Mouse (Mus musculus) B cell, adult (primary cell): ENCODE data around the gene Vil1. TPM values are rescaled to one million over a fixed set of nuclear protein-coding genes. Genes with fewer than 3 reads are reported as not detected.

Experiments used
- total RNA-seq: library from RNA; stranded (reverse); gene quantifications from 4 replicates; pipeline ENCODE4 v1.2.4, GENCODE M21; 2023; ENCODE audit not compliant: inconsistent age

The Vil1 gene
- total RNA-seq, result 0.32 to 0.54 TPM in 2 of 4 replicates, not detected in the others

GRCm38 (mm10) chr1:74408589-74409504 lies at the start of gene Vil1:
Vil1 (plus strand) TSS chr1:74409376.

DNA sequence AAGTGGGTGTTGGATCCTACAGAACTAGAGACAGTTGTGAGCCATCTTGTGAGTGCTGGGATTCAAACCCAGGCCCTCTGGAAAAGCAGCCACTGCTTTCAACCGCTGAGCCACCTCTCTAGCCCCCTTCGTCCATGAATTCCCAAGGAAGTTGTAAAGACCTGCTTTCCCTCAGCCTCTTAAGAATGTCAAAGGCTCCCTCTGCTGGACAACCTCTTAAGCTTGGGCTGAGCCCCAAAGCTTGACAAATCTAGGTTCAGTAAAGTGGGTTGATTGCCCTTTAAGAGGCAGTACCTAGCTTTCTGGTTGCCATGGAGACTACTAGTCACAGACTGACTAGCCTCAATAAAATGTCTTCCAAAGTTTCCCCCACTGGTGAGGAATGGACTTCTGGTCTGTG lies 47.4 kb upstream of the Vil1 start, which contains the start of gene Catip:
Gene Catip, plus strand, starts transcription at position 297 of the 400 bp plus-strand sequence.

GRCm38 (mm10) chr1:74374980-74375379 lies 34.2 kb upstream of the Vil1 start, which contains the start of gene Slc11a1:
Slc11a1 (plus strand) TSS chr1:74375195.

DNA sequence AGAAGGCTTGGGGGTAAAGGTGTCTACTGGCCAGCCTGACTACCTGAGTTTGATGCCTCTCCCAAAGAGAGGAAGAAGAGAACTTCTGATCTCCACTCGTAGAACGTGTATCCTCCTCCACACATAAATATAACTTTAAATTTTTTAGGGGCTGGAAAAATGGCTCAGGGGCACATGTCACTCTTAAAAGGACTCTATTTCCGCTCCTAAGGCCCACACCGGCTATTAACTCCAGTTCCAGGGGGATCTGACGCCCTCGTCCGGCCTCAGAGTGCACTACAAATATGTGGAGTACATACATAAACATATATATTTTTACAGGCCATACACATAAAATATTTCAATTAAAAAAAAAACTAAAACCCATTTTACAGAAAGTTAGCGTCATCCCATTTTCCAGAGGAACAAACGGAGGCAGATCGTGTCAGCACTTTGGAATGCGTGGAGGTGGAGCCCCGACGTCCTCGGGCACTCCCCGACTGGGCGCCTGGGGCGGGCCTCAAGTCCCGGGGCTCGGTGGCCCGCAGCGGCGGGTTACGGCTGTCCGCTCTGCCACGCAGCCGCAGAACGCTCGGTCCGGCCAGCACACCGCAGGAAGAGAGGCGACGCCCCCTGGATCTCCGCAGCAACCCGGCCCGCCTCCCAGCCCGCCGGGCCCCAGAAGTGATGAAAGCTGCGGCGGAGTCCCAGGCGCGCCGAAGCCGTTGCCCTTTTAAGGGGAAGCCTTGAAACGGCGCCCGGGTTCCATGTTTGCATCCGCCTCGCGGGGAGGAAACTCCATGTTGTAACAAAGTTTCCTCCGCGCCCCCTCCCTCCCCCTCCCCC lies 18.0 kb upstream of the Vil1 start, which contains the start of gene Ctdsp1:
Gene Ctdsp1, plus strand, starts transcription at position 586 of the 825 bp plus-strand sequence.

Other genes with a start within 250 kb of the Vil1 start
- not detected in 4 replicates for gene Cxcr1, start 214.7 kb upstream of the Vil1 start, total RNA-seq
- gene Arpc2, start 173.3 kb upstream of the Vil1 start, total RNA-seq, result 412 to 422 TPM (median 418 TPM) in 4 replicates
- 1.2 to 2.0 TPM (median 1.5 TPM) in 4 replicates for gene Gpbar1, start 130.8 kb upstream of the Vil1 start, total RNA-seq
- 110 to 122 TPM (median 111 TPM) in 4 replicates for gene Aamp, start 124.6 kb upstream of the Vil1 start, total RNA-seq
- 17.8 to 25.0 TPM (median 21.2 TPM) in 4 replicates for gene Pnkd, start 124.4 kb upstream of the Vil1 start, total RNA-seq
- 3.2 to 4.3 TPM (median 3.7 TPM) in 4 replicates for gene Tmbim1, start 103.8 kb upstream of the Vil1 start, total RNA-seq
- gene Catip, start 47.3 kb upstream of the Vil1 start, total RNA-seq, result not detected in 4 replicates
- 4.9 to 8.1 TPM (median 5.6 TPM) in 4 replicates for gene Slc11a1, start 34.2 kb upstream of the Vil1 start, total RNA-seq
- 105 to 110 TPM (median 108 TPM) in 4 replicates for gene Ctdsp1, start 17.9 kb upstream of the Vil1 start, total RNA-seq
- 27.1 to 30.2 TPM (median 28.5 TPM) in 4 replicates for gene Cnot9, start 96.7 kb downstream of the Vil1 start, total RNA-seq
- gene Plcd4, start 133.5 kb downstream of the Vil1 start, total RNA-seq, result 0.64 to 0.81 TPM in 2 of 4 replicates, not detected in the others
- 29.9 to 43.8 TPM (median 37.0 TPM) in 4 replicates for gene Usp37, start 134.9 kb downstream of the Vil1 start, total RNA-seq
- gene Zfp142, start 178.9 kb downstream of the Vil1 start, total RNA-seq, result 43.3 to 47.0 TPM (median 45.1 TPM) in 4 replicates
- gene Bcs1l, start 178.9 kb downstream of the Vil1 start, total RNA-seq, result 8.0 to 9.6 TPM (median 8.6 TPM) in 4 replicates
- gene Rnf25, start 192.0 kb downstream of the Vil1 start, total RNA-seq, result 56.0 to 65.0 TPM (median 61.9 TPM) in 4 replicates
- 0.39 to 1.3 TPM (median 1.3 TPM) in 3 of 4 replicates, not detected in the other for gene Stk36, start 192.1 kb downstream of the Vil1 start, total RNA-seq